Mouse (Mus musculus) cerebellum, adult 11-12 months (tissue): ENCODE data around the gene Lrrc8d.
A peak's percentile ranks its signal among the peaks of the same experiment; 100 is the strongest.

Source experiments
- DNase-seq: peaks from one replicate; pipeline ENCODE4 v3.0.0; 2022

Lrrc8d gene

GRCm38 (mm10) chr5:105699141-105700069, at the start of gene Lrrc8d:
Gene Lrrc8d, plus strand, starts transcription at chr5:105699969.
- DNase-seq = peak; percentile 88

- no peak for DNase-seq
Measured at GRCm38 (mm10) chr5:105650728-105651479, 48.9 kb upstream of the Lrrc8d start.

GRCm38 (mm10) chr5:105651561-105651991, 48.2 kb upstream of the Lrrc8d start:
- no peak for DNase-seq

- peak; percentile 54 for DNase-seq
Measured at GRCm38 (mm10) chr5:105654237-105655063, 45.3 kb upstream of the Lrrc8d start.

GRCm38 (mm10) chr5:105655100-105655734, 44.6 kb upstream of the Lrrc8d start:
- DNase-seq = no peak

- no peak for DNase-seq
Measured at GRCm38 (mm10) chr5:105661894-105662293, 37.9 kb upstream of the Lrrc8d start.

GRCm38 (mm10) chr5:105666930-105667329, 32.8 kb upstream of the Lrrc8d start:
- DNase-seq = no peak

GRCm38 (mm10) chr5:105667411-105667810, 32.4 kb upstream of the Lrrc8d start:
- DNase-seq = no peak

- DNase-seq = no peak
Measured at GRCm38 (mm10) chr5:105669086-105669485, 30.7 kb upstream of the Lrrc8d start.

- no peak for DNase-seq
Measured at GRCm38 (mm10) chr5:105669508-105670353, 30.0 kb upstream of the Lrrc8d start.

- no peak for DNase-seq
Measured at GRCm38 (mm10) chr5:105672332-105672731, 27.4 kb upstream of the Lrrc8d start.

- no peak for DNase-seq
Measured at GRCm38 (mm10) chr5:105675511-105675910, 24.3 kb upstream of the Lrrc8d start.

- no peak for DNase-seq
Measured at GRCm38 (mm10) chr5:105677071-105677470, 22.7 kb upstream of the Lrrc8d start.

GRCm38 (mm10) chr5:105678243-105678642, 21.5 kb upstream of the Lrrc8d start:
- DNase-seq = no peak

- no peak for DNase-seq
Measured at GRCm38 (mm10) chr5:105679261-105679660, 20.5 kb upstream of the Lrrc8d start.

- DNase-seq = no peak
Measured at GRCm38 (mm10) chr5:105679921-105680843, 19.6 kb upstream of the Lrrc8d start.

GRCm38 (mm10) chr5:105682143-105682611, 17.6 kb upstream of the Lrrc8d start:
- no peak for DNase-seq

GRCm38 (mm10) chr5:105683912-105684350, 15.8 kb upstream of the Lrrc8d start:
- no peak for DNase-seq

GRCm38 (mm10) chr5:105684861-105685600, 14.7 kb upstream of the Lrrc8d start:
- peak; percentile 58 for DNase-seq
